Mouse (Mus musculus) stomach, postnatal 0 days (tissue): ENCODE results near the gene Tulp2. TPM values are rescaled to one million over a fixed set of nuclear protein-coding genes. Genes with fewer than 3 reads are reported as not detected.
"Not testable (repeated sequence)": the region's sequence is repeated elsewhere in the genome, so short reads cannot be mapped to it uniquely, and the experiment has no call there.

Source experiments
- ATAC-seq: fragments of 200-750 bp; cut with Nextera tagmentation; 2 replicates; pipeline ENCODE4 v1.8.0; 2017; ENCODE audit not compliant: low FRiP score, low TSS enrichment
- DNase-seq: peaks from one replicate; pipeline ENCODE4 v3.0.0-alpha.2; 2016; ENCODE audit warnings: low spot score
- H3K27ac ChIP-seq: fragments of 300-500 bp; sonication (generic); replicated peaks from 2 replicates; pipeline ENCODE4 v1.5.1; 2014; ENCODE audit warnings: mild to moderate bottlenecking, control low read depth
- H3K27me3 ChIP-seq: fragments of 300-500 bp; sonication (generic); 2 replicates; pipeline ENCODE4 v1.6.1; 2014; ENCODE audit warnings: low read length; ENCODE audit not compliant: control insufficient read depth, insufficient read depth
- H3K36me3 ChIP-seq: fragments of 300-500 bp; sonication (generic); 2 replicates; pipeline ENCODE4 v1.6.1; 2014; ENCODE audit warnings: low read length, mixed read lengths; ENCODE audit not compliant: control insufficient read depth, insufficient read depth
- H3K4me1 ChIP-seq: fragments of 300-500 bp; sonication (generic); replicated peaks from 2 replicates; pipeline ENCODE4 v1.6.1; 2014; ENCODE audit warnings: antibody characterized with exemption; ENCODE audit not compliant: control insufficient read depth, insufficient read depth
- H3K4me2 ChIP-seq: fragments of 300-500 bp; sonication (generic); replicated peaks from 2 replicates; pipeline ENCODE4 v1.6.1; 2014; ENCODE audit warnings: low read depth, mild to moderate bottlenecking, control low read depth, moderate library complexity
- H3K4me3 ChIP-seq: fragments of 300-500 bp; sonication (generic); 2 replicates; pipeline ENCODE4 v1.5.1; 2014; ENCODE audit warnings: low read depth, low read length, control low read depth
- H3K9ac ChIP-seq: fragments of 300-500 bp; sonication (generic); 2 replicates; pipeline ENCODE4 v1.6.1; 2014; ENCODE audit warnings: mild to moderate bottlenecking, low read length, control low read depth, mixed read lengths
- H3K9me3 ChIP-seq: fragments of 300-500 bp; sonication (generic); 2 replicates; pipeline ENCODE4 v1.6.1; 2016; ENCODE audit warnings: low read length; ENCODE audit not compliant: control insufficient read depth
- CTCF ChIP-seq: IDR thresholded peaks from 2 replicates; pipeline ENCODE4 v1.5.1; 2016; ENCODE audit warnings: antibody characterized with exemption, low read depth, mild to moderate bottlenecking, moderate library complexity
- EP300 ChIP-seq: optimal IDR thresholded peaks from 2 replicates; pipeline ENCODE3; 2016; ENCODE audit warnings: antibody characterized with exemption
- WGBS: fragments of 180-500 bp; shearing (Covaris S2); extraction: QIAGEN DNeasy Blood & Tissue Kit; methylation state at CpG from one replicate; pipeline ENCODE4 v1.1.7; 2014; 5-methylcytosine and 5-hydroxymethylcytosine counted together
- polyA plus RNA-seq: library from polyadenylated mRNA; unstranded; fragments of >200 nt; fragmentation: Nextera tagmentation; extraction: Ambion mirVana; gene quantifications from 2 replicates; pipeline ENCODE4 v1.2.1, GENCODE M21; 2015

The Tulp2 gene
- polyA plus RNA-seq, 1 experiment from 2014 or later = 0.32 TPM

- H3K4me2 ChIP-seq = no peak overlapping the region
- no peak overlapping the region for H3K9ac ChIP-seq
- no peak for TF ChIP-seq EP300
- peak; percentile 91 for TF ChIP-seq CTCF
- H3K27me3 ChIP-seq = no peaks in the 10 kb centered on the region
- no peaks in the 10 kb centered on the region for H3K9me3 ChIP-seq
- ATAC-seq (peak; percentile 47; the same call in 1 of the 2 replicates), DNase-seq (peak; percentile 64)
- H3K27ac ChIP-seq = no peak overlapping the region
- H3K4me3 ChIP-seq = no peak overlapping the region
- 6% methylated on average over 3 of the region's 3 CpGs for WGBS
- H3K36me3 ChIP-seq = no peaks in the 10 kb centered on the region
- no peaks in the 10 kb centered on the region for H3K4me1 ChIP-seq
Measured at GRCm38 (mm10) chr7:45477003-45477402, 4.7 kb upstream of the Tulp2 start.

GRCm38 (mm10) chr7:45478774-45479173, 2.9 kb upstream of the Tulp2 start:
- Histone ChIP-seq H3K36me3 (no peaks in the 10 kb centered on the region), H3K9me3 (no peaks in the 10 kb centered on the region), H3K27me3 (no peaks in the 10 kb centered on the region), H3K4me2 (no peak overlapping the region), H3K4me3 (no peak overlapping the region), H3K9ac (no peak overlapping the region), H3K4me1 (no peaks in the 10 kb centered on the region), H3K27ac (no peak overlapping the region)
- no peak for ATAC-seq
- 89% methylated on average over 7 of the region's 7 CpGs for whole genome bisulfite sequencing
- TF ChIP-seq CTCF (no peak), EP300 (no peak)
- no peak for DNase-seq

DNA sequence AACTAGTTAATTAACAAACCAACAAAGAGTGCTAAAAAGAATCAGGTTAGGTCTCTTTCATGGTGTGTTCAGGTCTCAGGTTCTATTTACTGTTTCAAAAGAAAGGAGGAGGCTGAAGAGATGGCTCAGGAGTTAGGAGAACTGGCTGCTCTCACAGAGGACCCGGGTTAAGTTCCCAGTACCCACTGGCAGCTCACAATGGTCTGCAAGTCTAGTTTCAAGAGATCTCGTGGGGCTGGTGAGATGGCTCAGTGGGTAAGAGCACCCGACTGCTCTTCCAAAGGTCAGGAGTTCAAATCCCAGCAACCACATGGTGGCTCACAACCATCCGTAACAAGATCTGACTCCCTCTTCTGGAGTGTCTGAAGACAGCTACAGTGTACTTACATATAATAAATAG, 1.4 kb upstream of the Tulp2 start:
- not testable (repeated sequence) for H3K36me3 ChIP-seq, H3K4me3 ChIP-seq, H3K27ac ChIP-seq, H3K4me1 ChIP-seq, H3K9me3 ChIP-seq, H3K4me2 ChIP-seq, DNase-seq, H3K9ac ChIP-seq, H3K27me3 ChIP-seq, ATAC-seq
- 79% methylated on average over 3 of the region's 4 CpGs for WGBS

DNA sequence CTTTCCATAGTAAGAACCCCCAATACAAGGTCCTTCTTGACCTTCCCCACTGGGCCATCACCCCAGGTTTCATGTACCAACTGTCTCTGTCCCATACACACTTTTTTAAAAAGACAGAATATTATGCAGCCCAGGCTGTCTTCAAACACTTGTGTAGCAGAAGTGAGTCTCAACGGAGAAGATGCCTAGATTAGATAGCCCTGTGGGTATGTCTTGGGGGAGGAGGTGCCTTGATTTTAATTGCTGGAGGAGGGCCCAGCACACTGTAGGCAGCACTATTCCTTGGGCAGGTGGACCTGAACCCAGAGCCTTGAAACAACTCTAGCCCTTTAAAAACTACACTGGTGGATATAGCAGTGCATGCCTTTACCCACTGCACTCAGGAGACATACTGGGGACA, 489 bp downstream of the Tulp2 start:
- WGBS = 63% methylated on average over 1 of the region's 1 CpGs
- no peak for ATAC-seq
- DNase-seq = no peak

GRCm38 (mm10) chr7:45484985-45485384, 3.3 kb downstream of the Tulp2 start:
- not testable (repeated sequence) for ATAC-seq, H3K9me3 ChIP-seq, H3K27me3 ChIP-seq, H3K4me1 ChIP-seq, DNase-seq, H3K36me3 ChIP-seq, H3K4me3 ChIP-seq, H3K4me2 ChIP-seq, H3K9ac ChIP-seq, H3K27ac ChIP-seq
- WGBS = 89% methylated on average over 5 of the region's 5 CpGs

More for the DNA sequence above, 489 bp downstream of the Tulp2 start:
- no peak for TF ChIP-seq EP300
- TF ChIP-seq CTCF = no peak
- Histone ChIP-seq H3K4me3 (no peak overlapping the region), H3K4me2 (no peak overlapping the region), H3K9ac (no peak overlapping the region), H3K27ac (no peak overlapping the region), H3K27me3 (no peaks in the 10 kb centered on the region), H3K4me1 (no peaks in the 10 kb centered on the region), H3K36me3 (no peaks in the 10 kb centered on the region), H3K9me3 (no peaks in the 10 kb centered on the region)

DNA sequence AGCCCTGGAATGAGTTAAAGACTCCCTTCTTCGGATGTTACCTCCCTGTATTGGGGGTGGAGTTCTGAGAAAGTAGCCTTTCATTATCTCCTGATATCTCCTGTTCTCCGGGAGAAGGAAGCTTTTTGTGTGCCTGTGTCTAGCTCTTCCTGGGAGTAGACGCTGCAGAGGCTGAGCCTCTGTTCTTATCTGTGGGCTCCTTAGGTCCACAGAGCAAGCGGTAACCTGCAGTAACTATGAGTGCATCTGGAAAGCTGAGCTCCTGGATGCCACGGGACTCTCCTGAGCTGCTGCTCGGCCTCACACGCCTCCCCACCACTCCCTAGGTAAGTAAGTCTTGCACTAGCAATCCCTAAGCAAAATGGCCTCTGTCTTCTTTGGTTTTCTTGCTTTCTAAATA, 4.5 kb downstream of the Tulp2 start:
- H3K27ac ChIP-seq = no peak overlapping the region
- ATAC-seq (no peak), DNase-seq (no peak)
- H3K4me1 ChIP-seq = no peaks in the 10 kb centered on the region
- no peak overlapping the region for H3K4me2 ChIP-seq
- no peaks in the 10 kb centered on the region for H3K36me3 ChIP-seq
- 52% methylated on average over 7 of the region's 7 CpGs for WGBS
- H3K27me3 ChIP-seq = no peaks in the 10 kb centered on the region
- H3K9ac ChIP-seq = no peak overlapping the region
- H3K9me3 ChIP-seq = no peaks in the 10 kb centered on the region
- no peak overlapping the region for H3K4me3 ChIP-seq
- no peak for TF ChIP-seq CTCF
- no peak for TF ChIP-seq EP300
